Mouse (Mus musculus): ENCODE measurements around the gene Dnajc17. TPM values are rescaled to one million over a fixed set of nuclear protein-coding genes. Genes with fewer than 3 reads are reported as not detected.

Gene Dnajc17
- total RNA-seq, 1 experiment: 11.7 TPM

DNA sequence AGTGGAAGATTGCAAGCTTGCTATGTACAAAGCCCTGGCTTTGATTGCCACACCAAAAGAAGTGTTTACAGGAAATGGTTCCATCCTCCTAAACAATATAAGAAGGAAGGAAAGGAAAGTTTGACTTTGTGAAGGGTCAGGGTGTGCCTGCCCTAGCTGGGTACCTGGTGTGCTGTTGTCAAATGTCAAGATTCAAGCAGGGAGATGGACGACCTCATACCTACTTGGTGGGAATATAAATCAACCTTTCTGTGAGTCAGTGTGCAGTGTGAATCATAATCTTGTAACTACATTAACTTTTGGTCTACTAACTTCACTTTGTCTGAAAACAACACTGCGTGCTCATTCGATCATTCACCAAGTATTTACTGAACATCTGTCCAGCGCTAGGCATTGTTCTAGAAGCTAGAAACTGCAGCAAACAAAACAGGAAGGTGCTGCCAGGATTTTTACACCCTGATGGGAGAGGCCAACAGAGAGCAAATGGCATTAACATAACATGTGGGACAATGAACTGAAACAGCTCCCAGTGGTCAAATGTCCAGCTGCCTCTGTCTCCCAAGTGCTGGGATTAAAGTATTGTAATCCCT lies 4.6 kb downstream of the Dnajc17 start:
- in situ Hi-C loops (cut with MboI; ENCODE audit: low sequenced_read_pairs in 2 of 2, unreplicated experiment in 2 of 2): no loop called here

DNA sequence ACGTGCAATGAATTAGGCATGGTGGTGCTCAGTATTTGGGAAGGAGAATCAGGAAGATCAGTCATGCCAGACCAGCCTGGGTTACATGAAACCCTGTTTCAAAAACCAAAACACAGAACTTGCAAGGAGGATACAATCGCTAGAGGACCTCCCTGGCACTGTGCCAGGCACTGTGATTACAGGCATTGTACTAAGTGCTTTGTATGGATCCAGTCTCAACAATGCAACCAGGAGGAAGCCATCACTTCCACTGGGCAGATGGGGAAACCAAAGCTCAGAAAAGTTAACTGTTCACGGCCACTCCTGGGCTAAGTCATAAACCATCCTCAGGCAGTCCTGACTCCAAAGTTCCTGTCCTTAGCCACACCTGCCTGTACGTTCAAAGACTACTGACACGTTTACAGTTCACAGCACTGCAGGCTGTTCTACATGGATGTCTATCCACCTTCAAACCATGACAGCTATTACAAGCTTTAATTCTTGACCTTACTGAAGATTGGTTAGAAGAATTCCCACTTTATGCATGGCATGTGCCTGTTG lies 5.6 kb downstream of the Dnajc17 start:
- Histone ChIP-seq H3K4me1 (ENCODE audit: control insufficient read depth in 2 of 2, insufficient read depth in 2 of 2, low read length in 2 of 2, poor library complexity in 1 of 2) (peaks cover 0 to 6% of the 10 kb centered on the region in 2 experiments; a peak in 1 of 4 replicates), H3K9me3 (ENCODE audit: control insufficient read depth, insufficient read depth, low read depth, low read length) (no peaks in the 10 kb centered on the region), H3K27ac (ENCODE audit: insufficient read depth, low read depth, low read length, poor library complexity, severe bottlenecking) (no peak overlapping the region), H3K36me3 (ENCODE audit: control insufficient read depth, insufficient read depth, low read length, poor library complexity, severe bottlenecking) (no peaks in the 10 kb centered on the region), H3K4me3 (ENCODE audit: insufficient read depth in 1 of 2, low read depth in 1 of 2, low read length in 2 of 2, poor library complexity in 1 of 2, severe bottlenecking in 1 of 2) (no peak overlapping the region), H3K9ac (ENCODE audit: insufficient read depth, low read depth, low read length, poor library complexity, severe bottlenecking) (no peak overlapping the region)
- in situ Hi-C loops (cut with MboI; ENCODE audit: low sequenced_read_pairs in 2 of 2, unreplicated experiment in 2 of 2): no loop called here
- no peak for DNase-seq (ENCODE audit: low read depth, low spot score)
- TF ChIP-seq ZC3H11A (IDR thresholded peaks at IDR 0.05; ENCODE audit: borderline replicate concordance, low read depth, low read length) (no peak), MAFK (IDR thresholded peaks at IDR 0.05; ENCODE audit: insufficient read depth, low read depth, low read length) (no peak), ZNF384 (IDR thresholded peaks at IDR 0.05; ENCODE audit: low read depth, low read length) (no peak), CHD2 (IDR thresholded peaks at IDR 0.05; ENCODE audit: low read depth, low read length) (no peak), HCFC1 (IDR thresholded peaks at IDR 0.05; ENCODE audit: borderline replicate concordance, insufficient read depth, low read length) (no peak)

More for the DNA sequence above, 4.6 kb downstream of the Dnajc17 start:
- TF ChIP-seq CHD2 (IDR thresholded peaks at IDR 0.05; ENCODE audit: low read depth, low read length) (no peak), HCFC1 (IDR thresholded peaks at IDR 0.05; ENCODE audit: borderline replicate concordance, insufficient read depth, low read length) (no peak), MAFK (IDR thresholded peaks at IDR 0.05; ENCODE audit: insufficient read depth, low read depth, low read length) (no peak), ZNF384 (IDR thresholded peaks at IDR 0.05; ENCODE audit: low read depth, low read length) (no peak), ZC3H11A (IDR thresholded peaks at IDR 0.05; ENCODE audit: borderline replicate concordance, low read depth, low read length) (no peak)
- Histone ChIP-seq H3K36me3 (ENCODE audit: control insufficient read depth, insufficient read depth, low read length, poor library complexity, severe bottlenecking) (no peaks in the 10 kb centered on the region), H3K9me3 (ENCODE audit: control insufficient read depth, insufficient read depth, low read depth, low read length) (no peaks in the 10 kb centered on the region), H3K4me1 (ENCODE audit: control insufficient read depth in 2 of 2, insufficient read depth in 2 of 2, low read length in 2 of 2, poor library complexity in 1 of 2) (peaks cover 0 to 6% of the 10 kb centered on the region in 2 experiments; a peak in 1 of 4 replicates), H3K27ac (ENCODE audit: insufficient read depth, low read depth, low read length, poor library complexity, severe bottlenecking) (no peak overlapping the region; the same call in 1 of the 2 replicates), H3K4me3 (ENCODE audit: insufficient read depth in 1 of 2, low read depth in 1 of 2, low read length in 2 of 2, poor library complexity in 1 of 2, severe bottlenecking in 1 of 2) (no peak overlapping the region), H3K9ac (ENCODE audit: insufficient read depth, low read depth, low read length, poor library complexity, severe bottlenecking) (no peak overlapping the region)
- no peak for DNase-seq (ENCODE audit: low read depth, low spot score)

DNA sequence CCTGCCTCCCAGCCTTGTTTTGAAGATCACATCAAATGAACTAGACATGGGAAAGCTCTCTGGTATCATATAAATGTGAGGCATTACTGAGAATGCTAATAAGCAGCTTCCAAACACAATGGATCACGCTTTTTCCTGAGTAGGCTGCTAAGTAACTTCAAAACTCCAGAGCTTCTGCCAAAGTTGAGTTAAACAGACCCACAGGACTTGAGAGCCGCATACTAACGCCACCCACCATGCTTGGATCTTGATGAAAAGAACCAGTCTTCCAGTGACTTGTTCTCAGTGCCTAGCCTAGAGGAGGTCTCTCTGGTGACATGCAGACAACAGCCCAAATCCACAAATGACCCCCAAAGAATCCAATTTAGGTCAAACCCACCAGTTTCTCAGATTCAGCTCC lies 9.7 kb downstream of the Dnajc17 start:
- Histone ChIP-seq H3K9ac (ENCODE audit: insufficient read depth, low read depth, low read length, poor library complexity, severe bottlenecking) (no peak overlapping the region), H3K4me1 (ENCODE audit: control insufficient read depth in 2 of 2, insufficient read depth in 2 of 2, low read length in 2 of 2, poor library complexity in 1 of 2) (peaks cover 0 to 7% of the 10 kb centered on the region in 2 experiments; a peak in 1 of 4 replicates), H3K9me3 (ENCODE audit: control insufficient read depth, insufficient read depth, low read depth, low read length) (no peaks in the 10 kb centered on the region), H3K4me3 (ENCODE audit: insufficient read depth in 1 of 2, low read depth in 1 of 2, low read length in 2 of 2, poor library complexity in 1 of 2, severe bottlenecking in 1 of 2) (no peak overlapping the region), H3K36me3 (ENCODE audit: control insufficient read depth, insufficient read depth, low read length, poor library complexity, severe bottlenecking) (no peaks in the 10 kb centered on the region), H3K27ac (ENCODE audit: insufficient read depth, low read depth, low read length, poor library complexity, severe bottlenecking) (no peak overlapping the region)
- in situ Hi-C loops (cut with MboI; ENCODE audit: low sequenced_read_pairs in 2 of 2, unreplicated experiment in 2 of 2): no loop called here
- TF ChIP-seq ZC3H11A (IDR thresholded peaks at IDR 0.05; ENCODE audit: borderline replicate concordance, low read depth, low read length) (no peak), ZNF384 (IDR thresholded peaks at IDR 0.05; ENCODE audit: low read depth, low read length) (no peak), HCFC1 (IDR thresholded peaks at IDR 0.05; ENCODE audit: borderline replicate concordance, insufficient read depth, low read length) (no peak), MAFK (IDR thresholded peaks at IDR 0.05; ENCODE audit: insufficient read depth, low read depth, low read length) (no peak), CHD2 (IDR thresholded peaks at IDR 0.05; ENCODE audit: low read depth, low read length) (no peak)
- no peak for DNase-seq (ENCODE audit: low read depth, low spot score)

DNA sequence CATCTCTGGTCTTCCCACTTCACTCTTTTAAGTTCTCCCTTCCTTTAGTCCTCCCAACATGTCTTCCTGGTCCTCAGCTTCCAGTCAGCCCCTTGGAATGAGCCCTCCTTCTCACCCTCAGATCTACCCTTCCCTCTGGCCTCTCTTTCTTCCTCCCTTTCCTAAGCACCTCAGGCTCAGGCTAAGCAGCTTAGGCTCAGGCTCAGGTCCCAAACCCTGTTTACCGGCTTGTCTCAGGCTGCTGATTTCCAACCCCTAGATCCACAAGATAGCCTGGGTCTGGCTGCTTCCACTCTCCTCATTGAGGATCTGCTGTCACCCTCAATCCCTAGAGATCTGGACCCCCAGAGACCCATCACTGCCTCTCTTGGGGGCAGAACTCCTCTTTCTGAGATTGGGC lies 10.5 kb downstream of the Dnajc17 start:
- in situ Hi-C loops (cut with MboI; ENCODE audit: low sequenced_read_pairs in 2 of 2, unreplicated experiment in 2 of 2): no loop called here
- Histone ChIP-seq H3K4me3 (ENCODE audit: insufficient read depth in 1 of 2, low read depth in 1 of 2, low read length in 2 of 2, poor library complexity in 1 of 2, severe bottlenecking in 1 of 2) (no peak overlapping the region), H3K9ac (ENCODE audit: insufficient read depth, low read depth, low read length, poor library complexity, severe bottlenecking) (no peak overlapping the region), H3K27ac (ENCODE audit: insufficient read depth, low read depth, low read length, poor library complexity, severe bottlenecking) (no peak overlapping the region), H3K4me1 (ENCODE audit: control insufficient read depth in 2 of 2, insufficient read depth in 2 of 2, low read length in 2 of 2, poor library complexity in 1 of 2) (peaks cover 0 to 9% of the 10 kb centered on the region in 2 experiments; a peak in 2 of 4 replicates), H3K36me3 (ENCODE audit: control insufficient read depth, insufficient read depth, low read length, poor library complexity, severe bottlenecking) (no peaks in the 10 kb centered on the region), H3K9me3 (ENCODE audit: control insufficient read depth, insufficient read depth, low read depth, low read length) (no peaks in the 10 kb centered on the region)
- DNase-seq (ENCODE audit: low read depth, low spot score): no peak
- TF ChIP-seq ZNF384 (IDR thresholded peaks at IDR 0.05; ENCODE audit: low read depth, low read length): no peak
- no peak for TF ChIP-seq CHD2 (IDR thresholded peaks at IDR 0.05; ENCODE audit: low read depth, low read length)
- TF ChIP-seq MAFK (IDR thresholded peaks at IDR 0.05; ENCODE audit: insufficient read depth, low read depth, low read length): no peak
- TF ChIP-seq ZC3H11A (IDR thresholded peaks at IDR 0.05; ENCODE audit: borderline replicate concordance, low read depth, low read length): no peak
- TF ChIP-seq HCFC1 (IDR thresholded peaks at IDR 0.05; ENCODE audit: borderline replicate concordance, insufficient read depth, low read length): no peak

All from ES-E14 (cell line).